Mouse (Mus musculus) urinary bladder, postnatal 36 days (tissue): ENCODE measurements at regions not wholly inside any gene's neighbourhood (a gene's known extent, or its start where the extent isn't known, plus 50 kb on each side); places are given as distances from the start of the nearest gene placed in this dataset.

Experiments
- DNase-seq, 2 experiments: peaks; one replicate each; pipeline ENCODE4 v3.0.0; 2022; ENCODE audit warnings: low spot score in 2 of 2, mixed read lengths in 1 of 2

GRCm38 (mm10) chr14:120830389-120830835 lies 80.6 kb upstream of the Ipo5 start:
- peak in 1 of 2 experiments; percentile 26 for DNase-seq

- DNase-seq = no peak
Observed at GRCm38 (mm10) chr14:120831397-120831796, 79.6 kb upstream of the Ipo5 start.

GRCm38 (mm10) chr14:120831847-120832613 lies 79.0 kb upstream of the Ipo5 start:
- peak; percentile 87 to 91 for DNase-seq

GRCm38 (mm10) chr14:120834821-120835220 lies 76.2 kb upstream of the Ipo5 start:
- DNase-seq = no peak

GRCm38 (mm10) chr14:120835758-120836157 lies 75.3 kb upstream of the Ipo5 start:
- no peak for DNase-seq

- DNase-seq = no peak
Observed at GRCm38 (mm10) chr14:120836535-120837316, 74.3 kb upstream of the Ipo5 start.

GRCm38 (mm10) chr14:120840900-120841299 lies 70.1 kb upstream of the Ipo5 start:
- DNase-seq = no peak

GRCm38 (mm10) chr14:120841311-120841710 lies 69.7 kb upstream of the Ipo5 start:
- peak in 1 of 2 experiments; percentile 17 for DNase-seq

GRCm38 (mm10) chr14:120845172-120845571 lies 65.9 kb upstream of the Ipo5 start:
- no peak for DNase-seq

- peak in 1 of 2 experiments; percentile 42 for DNase-seq
Observed at GRCm38 (mm10) chr14:120846073-120846850, 64.8 kb upstream of the Ipo5 start.

- DNase-seq = peak in 1 of 2 experiments; percentile 37
Observed at GRCm38 (mm10) chr14:120847006-120847405, 64.0 kb upstream of the Ipo5 start.

GRCm38 (mm10) chr14:120848083-120848951 lies 62.7 kb upstream of the Ipo5 start:
- no peak for DNase-seq

GRCm38 (mm10) chr14:120849159-120849558 lies 61.9 kb upstream of the Ipo5 start:
- DNase-seq = no peak

- no peak for DNase-seq
Observed at GRCm38 (mm10) chr14:120853643-120854042, 57.4 kb upstream of the Ipo5 start.

GRCm38 (mm10) chr14:120854559-120854958 lies 56.5 kb upstream of the Ipo5 start:
- no peak for DNase-seq

- DNase-seq = no peak
Observed at GRCm38 (mm10) chr14:120855181-120855580, 55.8 kb upstream of the Ipo5 start.
